Mouse (Mus musculus) embryonic facial prominence, embryonic 13.5 days (tissue): ENCODE results near the gene Fbxo27. TPM values are rescaled to one million over a fixed set of nuclear protein-coding genes. Genes with fewer than 3 reads are reported as not detected.
A peak's percentile ranks its signal among the peaks of the same experiment; 100 is the strongest.

Source experiments
- ATAC-seq: fragments of 200-750 bp; cut with Nextera tagmentation; 2 replicates; pipeline ENCODE4 v1.8.0; 2017; ENCODE audit warnings: low read depth; ENCODE audit not compliant: insufficient number of reproducible peaks, insufficient read depth, low FRiP score, low TSS enrichment
- H3K27ac ChIP-seq: fragments of 300-500 bp; sonication (generic); 2 replicates; pipeline ENCODE4 v1.5.1; 2015; ENCODE audit warnings: moderate library complexity, mild to moderate bottlenecking, inconsistent platforms
- H3K27me3 ChIP-seq: fragments of 300-500 bp; sonication (generic); 2 replicates; pipeline ENCODE4 v1.6.1; 2015; ENCODE audit warnings: mild to moderate bottlenecking, inconsistent platforms
- H3K36me3 ChIP-seq: fragments of 300-500 bp; sonication (generic); 2 replicates; pipeline ENCODE4 v1.6.1; 2015; ENCODE audit warnings: mild to moderate bottlenecking, inconsistent platforms
- H3K4me1 ChIP-seq: fragments of 300-500 bp; sonication (generic); 2 replicates; pipeline ENCODE4 v1.6.1; 2015; ENCODE audit warnings: inconsistent platforms
- H3K4me2 ChIP-seq: fragments of 300-500 bp; sonication (generic); 2 replicates; pipeline ENCODE4 v1.6.1; 2015; ENCODE audit warnings: moderate library complexity, mild to moderate bottlenecking, inconsistent platforms
- H3K4me3 ChIP-seq: fragments of 300-500 bp; sonication (generic); 2 replicates; pipeline ENCODE4 v1.5.1; 2015; ENCODE audit warnings: mild to moderate bottlenecking, inconsistent platforms
- H3K9ac ChIP-seq: fragments of 300-500 bp; sonication (generic); 2 replicates; pipeline ENCODE4 v1.6.1; 2015; ENCODE audit warnings: mild to moderate bottlenecking, inconsistent platforms
- H3K9me3 ChIP-seq: fragments of 300-500 bp; sonication (generic); 2 replicates; pipeline ENCODE4 v1.6.1; 2016; ENCODE audit warnings: inconsistent platforms
- WGBS: fragments of 180-500 bp; shearing (Covaris S2); methylation state at CpG from one replicate; pipeline ENCODE4 v1.1.7; 2015; ENCODE audit warnings: mixed read lengths; 5-methylcytosine and 5-hydroxymethylcytosine counted together
- polyA plus RNA-seq: library from polyadenylated mRNA; unstranded; fragments of >200 nt; fragmentation: Nextera tagmentation; extraction: Ambion mirVana; gene quantifications from 2 replicates; pipeline ENCODE4 v1.2.1, GENCODE M21; 2015

Gene Fbxo27
- polyA plus RNA-seq, 1 experiment from 2014 or later, result 8.3 TPM

DNA sequence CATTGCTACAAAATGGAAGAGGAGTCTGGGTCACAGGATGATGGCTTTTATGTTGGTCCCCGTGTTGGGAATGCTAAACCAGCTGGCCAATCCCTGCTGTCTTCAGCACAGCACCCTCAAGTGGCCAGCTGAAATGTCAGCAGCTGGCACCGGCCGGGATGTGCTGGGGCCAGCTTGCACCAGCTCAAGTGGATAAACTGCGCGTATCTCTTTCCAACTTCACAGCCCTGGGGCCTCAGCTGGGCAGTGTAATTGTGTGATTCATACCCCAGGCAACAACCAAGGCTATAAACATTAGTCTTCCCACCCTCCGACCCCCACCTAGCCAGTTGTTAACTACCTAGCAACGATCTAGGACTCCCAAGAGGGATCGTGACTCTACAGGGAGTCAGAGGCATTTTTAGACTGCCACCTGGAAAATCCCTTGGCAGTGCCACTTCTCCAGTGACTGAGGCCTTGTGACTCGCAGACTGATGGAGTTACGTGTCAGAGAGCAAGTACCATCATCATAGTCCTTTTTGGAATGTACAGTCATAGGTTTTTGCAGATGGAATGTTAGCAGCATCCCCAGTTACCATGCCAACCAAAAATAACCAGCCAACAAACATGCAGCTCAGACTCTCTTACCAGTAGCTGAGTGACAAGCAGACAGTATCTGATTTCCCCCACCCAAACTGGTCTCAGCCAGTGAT is 35.1 kb downstream of the Fbxo27 start:
- Histone ChIP-seq H3K27me3 (peaks cover 5% of the 10 kb centered on the region), H3K4me1 (peaks cover 10% of the 10 kb centered on the region), H3K9me3 (no peaks in the 10 kb centered on the region; the same call in 1 of the 2 replicates), H3K27ac (no peak overlapping the region), H3K4me3 (no peak overlapping the region), H3K36me3 (peaks cover 23% of the 10 kb centered on the region), H3K9ac (no peak overlapping the region), H3K4me2 (no peak overlapping the region)
- 59% methylated on average over 10 of the region's 10 CpGs for WGBS
- ATAC-seq, result no peak

DNA sequence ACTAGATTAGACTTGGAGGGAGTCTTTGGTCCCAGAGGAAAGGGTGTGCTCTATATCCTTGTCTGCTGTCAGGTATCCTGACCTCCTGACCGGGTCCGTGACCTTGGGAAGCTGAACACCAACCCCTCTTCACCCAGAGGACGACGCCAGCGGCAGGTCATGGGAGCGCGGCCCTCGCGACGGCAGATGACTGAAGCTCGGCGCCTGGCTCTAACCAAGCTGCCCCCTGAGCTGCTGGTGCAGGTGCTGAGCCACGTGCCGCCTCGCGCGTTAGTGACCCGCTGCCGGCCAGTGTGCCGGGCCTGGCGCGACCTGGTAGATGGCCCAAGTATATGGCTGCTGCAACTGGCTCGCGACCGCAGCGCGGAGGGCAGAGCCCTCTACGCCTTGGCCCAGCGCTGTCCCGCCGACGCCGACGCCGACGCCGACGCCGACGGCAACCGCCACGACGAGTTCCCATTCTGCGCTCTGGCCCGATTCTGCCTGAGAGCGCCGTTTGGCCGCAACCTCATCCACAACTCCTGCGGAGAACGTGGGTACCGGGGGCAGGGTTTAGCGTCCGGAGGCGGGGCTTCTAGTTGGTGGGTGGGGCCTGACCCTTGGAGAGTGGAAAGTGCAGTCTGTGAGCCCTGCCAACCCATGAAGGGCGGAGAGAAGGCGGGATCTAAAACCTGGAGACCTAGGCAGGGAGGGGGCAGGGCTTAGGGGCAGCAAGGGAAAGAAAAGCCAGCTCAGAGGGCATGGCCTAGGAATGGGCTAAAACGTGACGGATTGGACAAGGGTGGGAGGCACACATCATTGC is 39.9 kb downstream of the Fbxo27 start:
- H3K36me3 ChIP-seq, result peaks cover 36% of the 10 kb centered on the region
- peaks cover 12% of the 10 kb centered on the region for H3K4me1 ChIP-seq
- H3K4me3 ChIP-seq, result peak overlapping the region; percentile 49
- WGBS, result 3% methylated on average over 58 of the region's 58 CpGs
- peak overlapping the region; percentile 84 for H3K4me2 ChIP-seq
- H3K27ac ChIP-seq, result peak overlapping the region; percentile 16; the same call in 1 of the 2 replicates
- no peaks in the 10 kb centered on the region; the same call in 1 of the 2 replicates for H3K9me3 ChIP-seq
- peak; percentile 70 for ATAC-seq
- peak overlapping the region; percentile 69 for H3K9ac ChIP-seq
- peaks cover 5% of the 10 kb centered on the region for H3K27me3 ChIP-seq

DNA sequence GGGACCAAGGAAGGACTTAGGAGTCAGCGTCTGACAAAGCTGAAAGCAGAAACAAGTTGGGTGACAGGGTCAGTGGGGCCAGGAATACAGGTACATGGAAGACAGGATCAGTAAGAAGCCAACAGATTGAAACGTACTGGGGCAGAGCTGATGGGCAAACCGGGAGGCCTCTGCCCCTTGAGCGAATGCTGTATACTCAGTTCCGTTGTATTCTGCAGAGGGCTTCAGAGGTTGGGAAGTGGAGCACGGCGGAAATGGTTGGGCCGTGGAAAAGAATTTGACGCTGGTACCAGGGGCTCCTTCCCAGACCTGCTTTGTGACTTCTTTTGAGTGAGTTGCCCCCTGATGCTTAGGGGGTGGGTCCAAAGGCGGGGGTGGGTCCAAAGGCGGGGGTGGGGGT is 40.6 kb downstream of the Fbxo27 start:
- Histone ChIP-seq H3K27ac (peak overlapping the region; percentile 16; the same call in 1 of the 2 replicates), H3K4me2 (peak overlapping the region; percentile 84), H3K4me3 (peak overlapping the region; percentile 49), H3K9me3 (no peaks in the 10 kb centered on the region; the same call in 1 of the 2 replicates), H3K27me3 (peaks cover 5% of the 10 kb centered on the region), H3K4me1 (peaks cover 12% of the 10 kb centered on the region), H3K36me3 (peaks cover 43% of the 10 kb centered on the region), H3K9ac (peak overlapping the region; percentile 69; the same call in 1 of the 2 replicates)
- ATAC-seq, result no peak
- WGBS, result 17% methylated on average over 11 of the region's 11 CpGs

DNA sequence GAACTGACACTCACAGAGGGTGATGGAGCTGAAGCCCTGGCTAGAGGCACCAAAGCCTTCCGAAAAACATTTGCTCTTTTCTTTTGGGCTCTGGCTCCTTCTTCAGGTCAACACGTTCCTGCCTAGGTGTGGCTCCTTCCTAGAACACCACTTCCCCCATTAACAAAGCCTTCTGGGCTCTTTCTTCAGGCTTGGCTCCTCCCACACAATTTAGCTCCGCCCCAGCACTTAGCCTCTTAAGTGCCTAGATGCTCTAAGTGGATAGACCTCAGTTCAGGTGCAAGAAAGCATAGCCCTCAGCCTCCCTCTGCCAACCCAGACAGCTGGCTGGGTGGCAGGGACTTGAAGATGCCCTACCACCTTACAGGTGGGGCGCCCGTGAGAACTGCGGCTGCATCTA is 43.1 kb downstream of the Fbxo27 start:
- H3K4me2 ChIP-seq, result no peak overlapping the region
- H3K4me3 ChIP-seq, result no peak overlapping the region
- no peak for ATAC-seq
- peaks cover 64% of the 10 kb centered on the region for H3K36me3 ChIP-seq
- H3K9me3 ChIP-seq, result no peaks in the 10 kb centered on the region; the same call in 1 of the 2 replicates
- H3K4me1 ChIP-seq, result peaks cover 15% of the 10 kb centered on the region
- no peak overlapping the region for H3K9ac ChIP-seq
- peaks cover 5% of the 10 kb centered on the region for H3K27me3 ChIP-seq
- WGBS, result 86% methylated on average over 6 of the region's 6 CpGs
- no peak overlapping the region for H3K27ac ChIP-seq

DNA sequence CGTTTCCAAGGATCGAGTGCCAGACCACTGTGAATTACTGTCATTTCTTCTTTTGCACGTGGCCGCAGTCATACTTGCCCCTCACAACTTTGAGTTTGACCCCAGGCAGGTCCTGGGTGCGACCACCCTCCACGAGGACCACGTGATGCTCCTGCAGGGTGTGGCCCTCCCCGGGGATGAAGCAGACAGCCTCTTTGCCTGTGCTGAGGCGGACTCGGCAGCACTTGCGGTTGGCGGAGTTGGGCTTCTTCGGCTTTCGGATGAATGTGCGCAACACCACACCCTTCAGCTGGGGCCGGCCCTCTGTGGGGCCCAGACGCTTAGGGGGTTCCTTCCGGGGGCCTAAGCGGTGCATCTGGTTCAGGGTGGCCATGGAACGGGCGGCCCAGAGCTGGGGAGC is 47.2 kb downstream of the Fbxo27 start:
- Histone ChIP-seq H3K9ac (no peak overlapping the region), H3K4me3 (no peak overlapping the region), H3K4me2 (no peak overlapping the region), H3K27ac (no peak overlapping the region), H3K4me1 (peaks cover 18% of the 10 kb centered on the region), H3K27me3 (no peaks in the 10 kb centered on the region), H3K9me3 (no peaks in the 10 kb centered on the region), H3K36me3 (peaks cover 61% of the 10 kb centered on the region)
- 93% methylated on average over 21 of the region's 21 CpGs for WGBS
- no peak for ATAC-seq

DNA sequence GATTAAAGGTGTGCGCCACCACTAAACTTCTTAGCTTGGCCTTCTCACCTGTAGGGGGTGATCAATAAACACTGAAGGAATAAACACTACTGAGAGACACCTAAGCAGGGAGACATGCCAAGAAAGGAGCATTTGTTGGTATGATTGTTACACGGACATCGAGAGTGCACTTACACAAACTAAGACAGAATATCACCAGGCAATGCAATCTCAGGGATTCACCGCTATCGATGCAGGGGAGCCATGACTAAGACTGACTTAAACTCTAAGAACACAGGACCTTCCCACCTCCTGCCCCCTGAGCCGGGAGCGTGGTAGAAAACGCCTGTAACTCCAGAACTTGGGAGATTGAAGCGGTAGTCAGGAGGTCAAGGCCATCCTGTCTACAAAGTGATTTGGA is 48.3 kb downstream of the Fbxo27 start:
- Histone ChIP-seq H3K9me3 (no peaks in the 10 kb centered on the region), H3K27ac (no peak overlapping the region), H3K4me2 (peak overlapping the region; percentile 87), H3K9ac (peak overlapping the region; percentile 88), H3K36me3 (peaks cover 63% of the 10 kb centered on the region), H3K27me3 (no peaks in the 10 kb centered on the region), H3K4me1 (peaks cover 18% of the 10 kb centered on the region), H3K4me3 (peak overlapping the region; percentile 78)
- WGBS, result 40% methylated on average over 9 of the region's 9 CpGs
- no peak for ATAC-seq

DNA sequence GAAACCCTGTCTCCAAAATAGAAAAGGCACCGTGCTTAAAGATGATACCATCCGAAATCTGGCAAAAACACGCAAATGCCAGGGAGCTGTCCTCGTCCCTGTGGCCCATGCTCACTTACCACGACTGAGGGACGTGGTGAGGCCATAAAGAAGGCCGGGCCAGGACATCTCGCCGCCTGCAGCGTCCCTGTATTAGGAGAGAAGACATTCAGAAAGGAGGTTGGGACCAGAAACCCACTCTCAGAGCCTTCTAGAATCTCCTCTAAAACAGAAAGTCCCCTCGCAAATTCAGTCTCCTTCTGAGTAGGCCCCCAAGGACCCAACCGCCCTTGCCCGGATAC is 48.7 kb downstream of the Fbxo27 start:
- Histone ChIP-seq H3K27me3 (no peaks in the 10 kb centered on the region), H3K9me3 (no peaks in the 10 kb centered on the region), H3K27ac (peak overlapping the region; percentile 71), H3K4me2 (peak overlapping the region; percentile 87), H3K4me1 (peaks cover 18% of the 10 kb centered on the region), H3K9ac (peak overlapping the region; percentile 88), H3K4me3 (peak overlapping the region; percentile 78), H3K36me3 (peaks cover 63% of the 10 kb centered on the region)
- 1% methylated on average over 13 of the region's 13 CpGs for WGBS
- ATAC-seq, result no peak

DNA sequence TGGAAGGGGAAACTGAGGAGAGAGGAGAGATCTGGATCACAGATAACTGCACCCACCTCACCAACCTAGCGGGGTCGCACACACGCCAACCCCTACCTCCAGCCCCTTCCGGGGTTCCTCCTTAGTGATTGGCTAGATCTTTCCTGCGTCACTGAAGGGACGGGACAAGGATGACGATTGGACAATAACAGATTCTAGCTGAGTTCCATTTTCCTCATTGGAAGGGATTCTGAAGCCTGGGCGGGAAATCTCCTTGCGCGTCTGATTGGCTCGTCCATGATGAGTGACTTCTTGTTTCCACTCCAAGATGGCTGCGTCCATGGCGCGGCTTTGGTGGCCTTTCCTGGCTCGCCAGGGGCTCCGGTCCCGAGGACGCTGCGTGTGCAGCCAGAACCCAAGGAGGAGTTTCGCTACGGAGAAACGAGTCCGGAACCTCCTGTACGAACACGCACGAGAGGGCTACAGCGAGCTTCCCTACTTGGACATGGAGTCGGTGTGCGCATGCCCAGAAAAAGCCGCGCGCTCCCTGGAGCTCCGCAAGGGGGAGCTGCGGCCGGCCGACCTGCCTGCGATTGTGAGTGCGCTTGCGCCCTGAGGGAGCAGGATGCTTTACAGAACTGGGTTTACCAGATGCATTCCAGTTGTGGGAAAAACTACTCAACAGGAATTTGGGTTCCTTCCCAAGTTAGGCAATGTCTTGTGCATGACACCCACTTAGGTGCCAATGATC is 49.2 kb downstream of the Fbxo27 start, which contains the start of the genes Mrps12 and Sars2:
Gene Mrps12, minus strand, starts transcription at position 112 of the 730 bp plus-strand sequence.
Gene Sars2, plus strand, starts transcription at position 284 of the 730 bp plus-strand sequence.
- Histone ChIP-seq H3K27ac (peak within 1 kb of the TSS; percentile 87), H3K4me2 (peak within 1 kb of the TSS; percentile 87), H3K9ac (peak within 1 kb of the TSS; percentile 88), H3K4me1 (peaks cover 18% of the 10 kb centered on the region), H3K27me3 (no peaks in the 10 kb centered on the region), H3K36me3 (peaks cover 63% of the 10 kb centered on the region), H3K4me3 (peak within 1 kb of the TSS; percentile 78), H3K9me3 (no peaks in the 10 kb centered on the region)
- under 1% methylated on average over 39 of the region's 39 CpGs for WGBS
- ATAC-seq, result peak; percentile 97

Other genes with a start within 250 kb of the Fbxo27 start
- gene Lrfn1, start 240.9 kb upstream of the Fbxo27 start, polyA plus RNA-seq, result 5.3 and 7.6 TPM in 2 replicates
- not detected in 2 replicates for gene Ifnl2, start 182.4 kb upstream of the Fbxo27 start, polyA plus RNA-seq
- not detected in 2 replicates for gene Ifnl3, start 170.0 kb upstream of the Fbxo27 start, polyA plus RNA-seq
- gene Sycn, start 152.0 kb upstream of the Fbxo27 start, polyA plus RNA-seq, result not detected in 2 replicates
- 0.18 TPM in 1 of 2 replicates, not detected in the other for gene Nccrp1, start 145.6 kb upstream of the Fbxo27 start, polyA plus RNA-seq
- 32.8 and 33.3 TPM in 2 replicates for gene Samd4b, start 94.7 kb upstream of the Fbxo27 start, polyA plus RNA-seq
- gene Pak4, start 94.7 kb upstream of the Fbxo27 start, polyA plus RNA-seq, result 35.8 and 36.0 TPM in 2 replicates
- gene Acp7, start 61.5 kb upstream of the Fbxo27 start, polyA plus RNA-seq, result 0.23 TPM in 1 of 2 replicates, not detected in the other
- gene Fbxo17, start 24.0 kb downstream of the Fbxo27 start, polyA plus RNA-seq, result 18.1 and 21.6 TPM in 2 replicates
- gene Mrps12, start 49.0 kb downstream of the Fbxo27 start, polyA plus RNA-seq, result 127 and 132 TPM in 2 replicates
- 27.3 and 30.8 TPM in 2 replicates for gene Sars2, start 49.1 kb downstream of the Fbxo27 start, polyA plus RNA-seq
- 0.89 and 2.1 TPM in 2 replicates for gene Ccer2, start 63.3 kb downstream of the Fbxo27 start, polyA plus RNA-seq
- gene Sirt2, start 73.9 kb downstream of the Fbxo27 start, polyA plus RNA-seq, result 73.2 and 76.6 TPM in 2 replicates
- 38.8 and 40.5 TPM in 2 replicates for gene Nfkbib, start 74.7 kb downstream of the Fbxo27 start, polyA plus RNA-seq
- 2.6 and 4.1 TPM in 2 replicates for gene Rinl, start 96.1 kb downstream of the Fbxo27 start, polyA plus RNA-seq
- gene Hnrnpl, start 115.7 kb downstream of the Fbxo27 start, polyA plus RNA-seq, result 301 and 303 TPM in 2 replicates
- 153 TPM in 2 replicates for gene Ech1, start 132.4 kb downstream of the Fbxo27 start, polyA plus RNA-seq
- gene Lgals4, start 141.0 kb downstream of the Fbxo27 start, polyA plus RNA-seq, result 8.7 and 15.3 TPM in 2 replicates
- gene Lgals7, start 171.0 kb downstream of the Fbxo27 start, polyA plus RNA-seq, result 25.5 and 29.4 TPM in 2 replicates
- 0.69 and 1.2 TPM in 2 replicates for gene Capn12, start 188.6 kb downstream of the Fbxo27 start, polyA plus RNA-seq